Mouse (Mus musculus) hindbrain, embryonic 13.5 days (tissue): Measurements from ENCODE around the gene Klf7. TPM values are rescaled to one million over a fixed set of nuclear protein-coding genes. Genes with fewer than 3 reads are reported as not detected.
A peak's percentile ranks its signal among the peaks of the same experiment; 100 is the strongest.

Experiments used
- ATAC-seq: fragments of 200-750 bp; cut with Nextera tagmentation; 2 replicates; pipeline ENCODE4 v1.8.0; 2017; ENCODE audit warnings: moderate TSS enrichment; ENCODE audit not compliant: low FRiP score
- H3K27ac ChIP-seq: fragments of 300-500 bp; sonication (generic); 2 replicates; pipeline ENCODE4 v1.5.1; 2015; ENCODE audit warnings: inconsistent platforms, mild to moderate bottlenecking, moderate library complexity
- H3K27me3 ChIP-seq: fragments of 300-500 bp; sonication (generic); 2 replicates; pipeline ENCODE4 v1.6.1; 2015; ENCODE audit warnings: mild to moderate bottlenecking, inconsistent platforms
- H3K36me3 ChIP-seq: fragments of 300-500 bp; sonication (generic); 2 replicates; pipeline ENCODE4 v1.6.1; 2015; ENCODE audit warnings: mild to moderate bottlenecking, inconsistent platforms
- H3K4me1 ChIP-seq: fragments of 300-500 bp; sonication (generic); replicated peaks from 2 replicates; pipeline ENCODE4 v1.6.1; 2015; ENCODE audit warnings: inconsistent platforms
- H3K4me2 ChIP-seq: fragments of 300-500 bp; sonication (generic); 2 replicates; pipeline ENCODE4 v1.6.1; 2015; ENCODE audit warnings: inconsistent platforms, mild to moderate bottlenecking, moderate library complexity
- H3K4me3 ChIP-seq: fragments of 300-500 bp; sonication (generic); 2 replicates; pipeline ENCODE4 v1.5.1; 2015; ENCODE audit warnings: mild to moderate bottlenecking, inconsistent platforms
- H3K9ac ChIP-seq: fragments of 300-500 bp; sonication (generic); 2 replicates; pipeline ENCODE4 v1.6.1; 2015; ENCODE audit warnings: mild to moderate bottlenecking, inconsistent platforms
- H3K9me3 ChIP-seq: fragments of 300-500 bp; sonication (generic); 2 replicates; pipeline ENCODE4 v1.6.1; 2016; ENCODE audit warnings: inconsistent platforms
- WGBS: fragments of 180-500 bp; shearing (Covaris S2); methylation state at CpG from one replicate; pipeline ENCODE4 v1.1.7; 2015; 5-methylcytosine and 5-hydroxymethylcytosine counted together
- polyA plus RNA-seq: library from polyadenylated mRNA; unstranded; fragments of >200 nt; fragmentation: Nextera tagmentation; extraction: Ambion mirVana; gene quantifications from 2 replicates; pipeline ENCODE4 v1.2.1, GENCODE M21; 2015

Gene Klf7
- 93.3 and 100 TPM in 2 replicates for polyA plus RNA-seq

DNA sequence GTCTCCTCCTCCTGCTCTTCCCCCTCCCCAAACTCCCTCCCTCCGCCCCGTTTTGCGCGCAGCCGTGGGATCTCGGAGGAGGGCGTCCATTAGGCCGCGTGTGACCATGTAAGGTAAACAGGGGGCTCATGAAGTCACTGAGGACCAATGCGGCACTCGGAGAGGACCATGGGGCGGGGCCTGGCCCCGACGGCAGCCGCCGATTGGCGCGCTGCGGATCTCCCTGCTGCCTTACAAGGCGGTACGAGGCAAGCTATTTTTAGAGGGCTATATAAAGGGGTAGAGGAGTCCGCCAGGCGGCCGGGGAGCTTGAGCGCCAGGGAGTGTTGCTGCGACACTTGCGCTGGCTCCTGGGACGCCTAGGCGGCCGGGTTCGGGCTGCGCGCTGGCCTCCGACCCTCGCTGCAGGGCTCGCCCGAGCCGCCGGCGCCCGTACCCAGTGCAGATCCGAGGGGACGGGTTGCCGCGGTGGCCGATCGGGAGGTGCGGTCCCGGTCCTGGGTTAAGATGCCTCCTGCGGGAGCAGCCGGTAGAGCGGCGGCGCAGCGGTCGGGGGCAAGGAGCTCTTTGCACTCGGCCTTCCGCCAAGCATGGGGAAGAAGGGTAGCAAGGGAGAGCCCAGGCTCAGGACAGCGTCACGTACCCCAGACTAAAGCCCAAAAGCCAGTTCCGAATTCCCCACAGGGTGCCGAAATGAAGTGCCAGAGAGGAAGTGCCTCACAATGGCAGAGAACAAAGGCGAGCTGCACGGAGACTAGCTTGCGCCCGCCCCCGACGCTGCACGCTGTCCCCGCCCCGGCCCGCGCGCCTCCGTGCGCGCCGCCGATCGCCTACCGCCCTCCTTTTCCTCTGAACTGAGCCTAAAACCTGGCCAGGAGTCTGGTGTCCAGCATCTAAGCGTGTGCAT is at the start of gene Klf7:
Klf7 (minus strand) TSS at position 724 of the 907 bp plus-strand sequence.
- ATAC-seq, result peak; percentile 98
- Histone ChIP-seq H3K9ac (peak within 1 kb of the TSS; percentile 100), H3K4me1 (peaks cover 29% of the 10 kb centered on the region), H3K4me3 (peak within 1 kb of the TSS; percentile 63), H3K36me3 (no peaks in the 10 kb centered on the region), H3K27ac (peak within 1 kb of the TSS; percentile 100), H3K4me2 (peak within 1 kb of the TSS; percentile 80), H3K9me3 (no peaks in the 10 kb centered on the region), H3K27me3 (no peaks in the 10 kb centered on the region)
- under 1% methylated on average over 81 of the region's 82 CpGs for WGBS

DNA sequence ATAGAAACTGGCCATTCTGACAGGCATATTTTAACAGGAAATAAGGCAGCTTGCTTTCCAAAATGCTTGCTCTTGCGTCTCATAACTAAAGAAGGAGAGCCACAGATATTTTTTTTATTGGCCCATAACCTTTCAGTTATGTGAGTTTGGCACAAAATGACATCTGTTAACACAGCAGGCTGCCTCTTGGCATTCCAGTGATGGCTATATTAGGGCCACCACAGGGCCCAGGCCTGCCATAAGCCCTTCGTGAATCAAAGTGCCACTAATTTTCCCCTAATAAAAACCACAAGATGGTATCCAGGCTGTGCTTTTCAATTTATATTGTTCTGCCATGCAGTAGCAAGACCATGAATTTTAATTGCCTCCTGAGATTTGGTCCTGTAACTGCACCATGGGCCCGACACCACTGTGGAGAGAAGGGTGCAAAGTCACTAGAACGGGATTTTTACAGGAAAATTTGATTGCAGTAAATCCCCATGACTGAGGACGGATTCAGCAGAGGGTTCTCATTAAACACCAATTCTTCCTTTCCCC is 42.5 kb upstream of the Klf7 start:
- H3K4me2 ChIP-seq, result no peak overlapping the region
- no peaks in the 10 kb centered on the region for H3K9me3 ChIP-seq
- H3K4me3 ChIP-seq, result no peak overlapping the region
- H3K27me3 ChIP-seq, result no peaks in the 10 kb centered on the region
- WGBS, result 58% methylated on average over 5 of the region's 5 CpGs
- H3K9ac ChIP-seq, result no peak overlapping the region
- peak overlapping the region; percentile 67; the same call in 1 of the 2 replicates for H3K27ac ChIP-seq
- H3K36me3 ChIP-seq, result no peaks in the 10 kb centered on the region
- ATAC-seq, result no peak
- H3K4me1 ChIP-seq, result peaks cover 8% of the 10 kb centered on the region

DNA sequence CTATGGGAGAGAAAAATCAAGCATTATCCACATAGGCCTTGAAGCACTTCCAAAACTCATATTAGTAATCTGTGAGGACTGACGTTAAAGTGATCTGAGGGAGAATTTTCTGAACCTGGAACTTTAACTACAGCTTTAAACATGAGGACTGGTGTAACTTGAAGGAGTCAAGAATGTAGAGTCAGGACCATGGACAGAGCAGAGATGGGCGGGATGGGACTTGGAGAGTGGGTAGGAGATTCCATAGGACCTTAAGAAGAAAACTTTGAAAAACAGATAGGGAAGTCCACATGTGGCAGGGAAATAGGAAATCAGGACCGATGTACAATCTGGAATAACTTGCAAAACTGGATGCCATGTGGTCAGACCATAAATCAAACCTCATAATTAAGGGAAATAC is 36.7 kb upstream of the Klf7 start:
- Histone ChIP-seq H3K36me3 (no peaks in the 10 kb centered on the region), H3K4me3 (no peak overlapping the region), H3K4me2 (no peak overlapping the region), H3K9me3 (no peaks in the 10 kb centered on the region), H3K9ac (no peak overlapping the region), H3K27me3 (no peaks in the 10 kb centered on the region), H3K27ac (no peak overlapping the region), H3K4me1 (no peaks in the 10 kb centered on the region)
- ATAC-seq, result no peak
- WGBS, result 64% methylated on average over 3 of the region's 3 CpGs

DNA sequence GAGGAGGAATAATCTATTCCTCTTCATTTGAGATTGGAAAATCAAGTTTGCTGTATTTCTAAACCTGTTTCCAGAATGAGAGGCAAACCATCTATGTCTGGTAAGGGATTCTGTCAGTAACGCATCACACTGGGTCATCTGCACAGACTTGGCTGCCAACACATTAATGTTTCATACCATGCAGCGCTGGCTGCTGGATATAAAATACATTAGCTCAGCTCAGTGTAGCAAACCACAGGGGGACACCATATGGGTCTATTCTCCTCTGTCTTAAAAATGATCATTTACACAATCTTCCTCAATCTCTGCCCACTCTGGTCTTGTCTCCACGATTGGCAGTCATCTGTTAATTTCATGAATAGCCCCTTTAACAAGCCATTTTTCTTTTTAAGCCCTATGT is 27.1 kb upstream of the Klf7 start:
- Histone ChIP-seq H3K4me3 (no peak overlapping the region), H3K9ac (no peak overlapping the region), H3K27ac (0 out of 2 replicates have a peak overlapping the region, but pooled peaks have one; percentile 40), H3K4me2 (no peak overlapping the region), H3K4me1 (no peaks in the 10 kb centered on the region), H3K9me3 (no peaks in the 10 kb centered on the region), H3K36me3 (no peaks in the 10 kb centered on the region), H3K27me3 (no peaks in the 10 kb centered on the region)
- WGBS, result 52% methylated on average over 3 of the region's 3 CpGs
- no peak for ATAC-seq

DNA sequence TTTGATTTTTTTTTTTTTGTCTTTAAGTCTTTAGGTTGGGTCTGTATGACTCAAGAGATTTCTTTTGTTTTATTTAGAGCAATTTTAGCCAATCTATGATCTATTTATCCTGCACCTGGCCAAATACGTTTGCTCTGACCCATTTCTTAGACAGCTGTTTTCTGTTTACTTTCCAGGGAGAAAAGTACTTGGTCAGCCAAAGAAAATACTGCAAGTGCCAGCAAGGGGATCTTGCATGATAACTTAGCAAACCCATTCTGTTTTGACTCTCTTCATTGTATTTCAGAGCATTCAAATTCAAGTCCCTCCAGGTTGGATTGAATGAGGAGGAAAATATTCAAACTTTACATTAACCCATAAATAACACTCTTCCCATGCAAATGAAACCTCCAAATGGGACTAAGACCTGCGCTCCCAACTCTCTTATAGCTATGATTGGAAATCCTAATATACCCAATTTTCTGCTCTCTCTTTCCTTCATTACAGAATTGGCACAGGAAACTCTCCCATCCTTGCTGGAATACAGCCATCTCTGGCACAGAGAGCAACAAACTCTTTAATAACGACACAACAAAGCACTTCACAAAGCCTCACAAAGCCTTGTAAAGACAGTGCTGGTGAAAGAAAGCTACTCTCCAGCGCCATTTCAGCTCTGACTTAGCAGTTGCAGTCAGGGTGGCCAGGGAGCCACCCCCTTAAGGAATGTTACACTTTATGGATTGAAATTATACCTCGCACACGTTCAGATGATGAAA is 20.8 kb upstream of the Klf7 start:
- H3K27ac ChIP-seq, result no peak overlapping the region
- H3K36me3 ChIP-seq, result no peaks in the 10 kb centered on the region
- no peaks in the 10 kb centered on the region for H3K27me3 ChIP-seq
- no peaks in the 10 kb centered on the region for H3K9me3 ChIP-seq
- WGBS, result 64% methylated on average over 6 of the region's 6 CpGs
- ATAC-seq, result no peak
- no peak overlapping the region for H3K4me3 ChIP-seq
- H3K4me1 ChIP-seq, result peaks cover 4% of the 10 kb centered on the region; the same call in 1 of the 2 replicates
- no peak overlapping the region for H3K4me2 ChIP-seq
- no peak overlapping the region for H3K9ac ChIP-seq

DNA sequence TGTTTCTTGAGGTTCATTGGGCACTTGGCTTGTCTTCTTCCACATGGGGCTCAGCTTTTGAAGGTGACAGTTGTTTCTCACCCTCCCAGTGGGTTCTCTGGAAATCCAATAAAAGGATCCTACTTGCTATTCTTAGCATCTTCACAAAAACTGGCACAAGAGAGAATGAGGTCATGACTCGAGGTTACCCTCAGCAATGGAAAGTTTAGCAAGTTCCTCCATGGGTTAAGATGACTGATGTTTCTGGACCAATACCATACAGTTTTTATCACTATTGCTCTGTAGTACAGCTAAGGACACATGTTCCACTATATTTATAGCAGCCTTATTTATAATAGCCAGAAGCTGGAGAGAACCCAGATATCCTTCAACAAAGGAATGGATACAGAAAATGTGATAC is 12.4 kb upstream of the Klf7 start:
- Histone ChIP-seq H3K36me3 (no peaks in the 10 kb centered on the region), H3K9me3 (no peaks in the 10 kb centered on the region), H3K9ac (no peak overlapping the region), H3K4me3 (no peak overlapping the region), H3K4me1 (no peaks in the 10 kb centered on the region), H3K27me3 (no peaks in the 10 kb centered on the region), H3K4me2 (no peak overlapping the region), H3K27ac (no peak overlapping the region)
- WGBS, result 83% methylated on average over 1 of the region's 1 CpGs
- ATAC-seq, result no peak

DNA sequence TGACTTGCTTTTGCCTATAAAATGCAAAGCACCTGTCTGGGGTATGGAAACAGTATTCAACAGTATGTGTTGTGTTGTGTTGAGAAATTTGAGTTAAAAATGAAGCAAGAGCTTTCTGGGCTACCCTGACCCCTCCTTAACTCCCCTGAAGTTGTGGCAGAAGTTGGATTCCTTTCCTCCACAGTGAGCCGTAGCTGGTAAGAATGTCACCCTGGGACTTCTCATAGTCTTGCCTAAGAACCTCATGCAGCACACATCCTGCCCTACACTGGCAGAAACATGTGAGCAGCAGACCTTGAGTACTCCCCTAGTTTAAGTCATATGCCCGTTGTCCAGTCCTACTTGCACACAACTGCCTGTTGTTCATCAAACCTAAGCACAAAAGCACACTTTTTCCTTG is 4.7 kb upstream of the Klf7 start:
- H3K9me3 ChIP-seq, result no peaks in the 10 kb centered on the region
- H3K27ac ChIP-seq, result no peak overlapping the region
- ATAC-seq, result no peak
- H3K36me3 ChIP-seq, result no peaks in the 10 kb centered on the region
- WGBS, result 83% methylated on average over 2 of the region's 2 CpGs
- no peak overlapping the region for H3K9ac ChIP-seq
- no peak overlapping the region for H3K4me3 ChIP-seq
- H3K27me3 ChIP-seq, result no peaks in the 10 kb centered on the region
- no peak overlapping the region for H3K4me2 ChIP-seq
- H3K4me1 ChIP-seq, result peaks cover 8% of the 10 kb centered on the region

DNA sequence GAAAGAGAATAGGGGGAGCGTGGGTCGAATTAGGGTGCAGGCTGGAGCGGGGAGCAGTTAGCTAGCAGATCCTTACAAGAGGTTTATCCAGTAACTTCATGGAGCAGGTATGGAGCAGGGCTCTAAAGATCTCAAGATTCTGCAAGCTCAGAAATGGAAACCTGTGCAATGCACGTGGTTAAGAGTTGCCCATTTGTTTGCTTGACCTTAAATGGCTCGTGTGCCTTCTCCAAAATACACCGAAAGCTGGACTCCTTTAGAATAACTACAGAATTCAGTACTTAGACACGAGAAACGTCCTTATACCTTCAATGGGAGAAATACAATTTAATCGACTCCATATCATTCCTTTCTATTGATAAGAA is 366 bp upstream of the Klf7 start:
- H3K27ac ChIP-seq, result peak overlapping the region; percentile 100
- ATAC-seq, result no peak
- 19% methylated on average over 9 of the region's 9 CpGs for WGBS
- peaks cover 23% of the 10 kb centered on the region for H3K4me1 ChIP-seq
- no peaks in the 10 kb centered on the region for H3K27me3 ChIP-seq
- H3K9me3 ChIP-seq, result no peaks in the 10 kb centered on the region
- H3K9ac ChIP-seq, result peak overlapping the region; percentile 100
- H3K36me3 ChIP-seq, result no peaks in the 10 kb centered on the region
- peak overlapping the region; percentile 63 for H3K4me3 ChIP-seq
- peak overlapping the region; percentile 69 for H3K4me2 ChIP-seq

DNA sequence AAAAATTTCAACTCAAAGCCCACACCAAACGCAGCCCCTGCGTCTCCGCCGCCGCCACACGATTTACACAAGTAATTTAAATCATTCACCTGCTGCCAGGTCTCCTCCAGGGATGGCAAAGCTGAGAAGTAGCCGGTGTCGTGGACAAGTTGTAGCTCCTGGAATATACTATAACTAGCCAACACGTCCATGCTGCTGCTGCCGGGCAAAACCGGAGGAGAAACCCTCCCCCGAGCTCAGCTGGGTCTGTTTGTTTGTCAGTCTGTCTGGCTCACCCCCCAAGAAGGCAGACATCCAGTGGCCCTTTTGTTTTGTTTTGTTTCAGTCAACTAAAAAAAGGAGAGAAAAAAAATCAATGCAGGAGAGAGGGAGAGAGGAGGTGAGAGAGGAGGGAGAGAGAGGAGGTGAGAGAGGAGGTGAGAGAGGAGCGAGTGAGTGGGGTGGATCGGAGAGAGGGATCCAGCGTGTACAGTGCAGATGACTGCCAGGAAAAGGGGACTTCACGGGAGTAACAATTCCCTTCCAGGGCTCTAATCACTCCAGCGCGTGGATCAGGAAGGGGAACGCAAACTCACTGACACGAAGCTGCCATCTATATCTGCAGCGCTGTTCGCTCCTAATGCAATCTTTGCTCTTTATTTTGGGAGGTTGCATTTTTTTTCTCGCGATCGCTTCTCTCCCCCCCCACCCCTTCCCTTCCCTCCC is 1.1 kb downstream of the Klf7 start:
- ATAC-seq, result peak; percentile 74
- under 1% methylated on average over 25 of the region's 25 CpGs for WGBS
- Histone ChIP-seq H3K9me3 (no peaks in the 10 kb centered on the region), H3K4me1 (peaks cover 38% of the 10 kb centered on the region), H3K27me3 (no peaks in the 10 kb centered on the region), H3K9ac (peak overlapping the region; percentile 96), H3K36me3 (no peaks in the 10 kb centered on the region), H3K27ac (peak overlapping the region; percentile 100), H3K4me3 (peak overlapping the region; percentile 63), H3K4me2 (peak overlapping the region; percentile 80)

DNA sequence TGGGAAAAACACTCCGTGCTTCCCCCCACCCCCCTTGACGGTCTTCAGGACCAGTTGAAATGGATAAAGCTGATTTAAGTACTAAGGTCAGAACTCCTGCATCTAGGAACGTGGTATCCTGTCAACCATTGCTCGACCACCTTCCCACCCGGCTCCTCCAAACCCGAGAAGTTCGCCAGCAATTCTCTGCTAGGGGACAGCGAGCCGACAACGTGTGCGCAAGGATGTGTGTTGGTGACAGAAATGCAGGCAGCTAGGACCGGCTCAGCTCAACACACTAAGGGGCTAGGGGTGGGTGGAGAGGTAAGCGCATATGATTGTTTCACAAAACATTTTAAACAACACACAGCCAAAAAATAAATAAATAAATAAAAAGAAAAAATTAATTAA is 1.7 kb downstream of the Klf7 start:
- no peak for ATAC-seq
- under 1% methylated on average over 13 of the region's 13 CpGs for WGBS
- Histone ChIP-seq H3K27me3 (no peaks in the 10 kb centered on the region), H3K4me3 (peak overlapping the region; percentile 63), H3K36me3 (no peaks in the 10 kb centered on the region), H3K4me2 (peak overlapping the region; percentile 80), H3K9ac (peak overlapping the region; percentile 96), H3K9me3 (no peaks in the 10 kb centered on the region), H3K27ac (peak overlapping the region; percentile 100), H3K4me1 (peaks cover 43% of the 10 kb centered on the region)

DNA sequence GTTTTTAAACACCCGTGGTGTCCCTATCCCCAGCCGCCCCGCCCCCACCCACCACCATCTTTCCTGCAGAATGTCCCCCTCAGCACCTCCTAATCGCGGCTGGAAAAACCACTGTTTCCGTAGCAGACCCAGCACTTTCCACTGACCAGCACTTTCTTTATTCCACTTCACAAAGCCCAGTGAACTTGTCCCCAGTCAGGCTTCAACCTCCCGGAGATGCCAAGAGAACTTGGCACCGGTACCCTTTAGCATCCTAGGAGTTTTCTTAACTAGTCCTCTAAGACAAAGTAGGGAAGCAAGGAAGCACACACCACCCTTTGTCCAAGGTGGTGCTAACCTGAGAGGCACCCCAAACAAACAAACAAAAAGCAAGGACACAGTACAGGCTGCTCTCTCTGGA is 2.2 kb downstream of the Klf7 start:
- Histone ChIP-seq H3K27me3 (no peaks in the 10 kb centered on the region), H3K4me2 (peak overlapping the region; percentile 80), H3K36me3 (no peaks in the 10 kb centered on the region), H3K9me3 (no peaks in the 10 kb centered on the region), H3K9ac (peak overlapping the region; percentile 96), H3K27ac (peak overlapping the region; percentile 100), H3K4me1 (peaks cover 48% of the 10 kb centered on the region), H3K4me3 (peak overlapping the region; percentile 63)
- ATAC-seq, result no peak
- 2% methylated on average over 8 of the region's 8 CpGs for WGBS

DNA sequence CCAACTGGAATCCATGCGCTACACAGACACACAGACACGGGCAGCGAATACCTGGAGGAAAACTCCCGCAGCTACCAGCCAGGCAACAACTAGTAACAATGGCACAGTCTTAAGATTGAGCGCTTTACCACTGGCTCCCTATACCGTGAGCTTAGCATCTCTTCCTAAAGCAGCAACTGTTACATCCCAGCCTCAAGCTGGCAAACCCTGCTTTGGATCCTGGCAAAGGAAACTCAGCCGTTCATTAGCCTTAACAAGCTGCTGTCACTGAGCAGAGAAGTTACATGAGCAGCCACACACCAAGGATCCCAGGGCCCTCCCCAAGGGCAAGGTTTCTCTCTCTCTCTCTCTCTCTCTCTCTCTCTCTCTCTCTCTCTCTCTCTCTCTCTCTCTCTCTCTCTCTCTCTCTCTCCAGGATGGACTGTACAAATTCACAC is 2.7 kb downstream of the Klf7 start:
- Histone ChIP-seq H3K9me3 (no peaks in the 10 kb centered on the region), H3K4me1 (peaks cover 52% of the 10 kb centered on the region), H3K36me3 (no peaks in the 10 kb centered on the region), H3K9ac (peak overlapping the region; percentile 96), H3K4me2 (peak overlapping the region; percentile 80), H3K4me3 (peak overlapping the region; percentile 63), H3K27ac (peak overlapping the region; percentile 100), H3K27me3 (no peaks in the 10 kb centered on the region)
- WGBS, result 4% methylated on average over 7 of the region's 7 CpGs
- ATAC-seq, result no peak
